Mouse (Mus musculus) liver, embryonic 13.5 days (tissue): ENCODE measurements around the gene Cog4. TPM values are rescaled to one million over a fixed set of nuclear protein-coding genes. Genes with fewer than 3 reads are reported as not detected.
"Not testable (repeated sequence)": the region's sequence is repeated elsewhere in the genome, so short reads cannot be mapped to it uniquely, and the experiment has no call there.

Experiments
- ATAC-seq: fragments of 200-750 bp; cut with Nextera tagmentation; 2 replicates; pipeline ENCODE4 v1.8.0; 2017; ENCODE audit warnings: low read depth, mild to moderate bottlenecking, moderate number of reproducible peaks, moderate library complexity
- DNase-seq: peaks from one replicate; pipeline ENCODE4 v3.0.0; 2022
- H3K27ac ChIP-seq: fragments of 300-500 bp; sonication (generic); 2 replicates; pipeline ENCODE4 v1.5.1; 2015; ENCODE audit warnings: moderate library complexity, mild to moderate bottlenecking, inconsistent platforms
- H3K27me3 ChIP-seq: fragments of 300-500 bp; sonication (generic); 2 replicates; pipeline ENCODE4 v1.6.1; 2015; ENCODE audit warnings: mild to moderate bottlenecking, inconsistent platforms
- H3K36me3 ChIP-seq: fragments of 300-500 bp; sonication (generic); 2 replicates; pipeline ENCODE4 v1.6.1; 2015; ENCODE audit warnings: mild to moderate bottlenecking, inconsistent platforms
- H3K4me1 ChIP-seq: fragments of 300-500 bp; sonication (generic); replicated peaks from 2 replicates; pipeline ENCODE4 v1.6.1; 2015; ENCODE audit warnings: inconsistent platforms
- H3K4me2 ChIP-seq: fragments of 300-500 bp; sonication (generic); 2 replicates; pipeline ENCODE4 v1.6.1; 2015; ENCODE audit warnings: inconsistent platforms, mild to moderate bottlenecking, moderate library complexity
- H3K4me3 ChIP-seq: fragments of 300-500 bp; sonication (generic); replicated peaks from 2 replicates; pipeline ENCODE4 v1.5.1; 2015; ENCODE audit warnings: mild to moderate bottlenecking, inconsistent platforms
- H3K9ac ChIP-seq: fragments of 300-500 bp; sonication (generic); 2 replicates; pipeline ENCODE4 v1.6.1; 2015; ENCODE audit warnings: mild to moderate bottlenecking, inconsistent platforms
- H3K9me3 ChIP-seq: fragments of 300-500 bp; sonication (generic); replicated peaks from 2 replicates; pipeline ENCODE4 v1.6.1; 2016; ENCODE audit warnings: inconsistent platforms
- WGBS: fragments of 180-500 bp; shearing (Covaris S2); methylation state at CpG from one replicate; pipeline ENCODE4 v1.1.7; 2015; ENCODE audit not compliant: insufficient replicate concordance; 5-methylcytosine and 5-hydroxymethylcytosine counted together
- polyA plus RNA-seq: library from polyadenylated mRNA; unstranded; fragments of >200 nt; fragmentation: Nextera tagmentation; extraction: Ambion mirVana; gene quantifications from 2 replicates; pipeline ENCODE4 v1.2.1, GENCODE M21; 2015

Cog4 gene
- polyA plus RNA-seq, 1 experiment from 2014 or later, result 32.0 TPM

DNA sequence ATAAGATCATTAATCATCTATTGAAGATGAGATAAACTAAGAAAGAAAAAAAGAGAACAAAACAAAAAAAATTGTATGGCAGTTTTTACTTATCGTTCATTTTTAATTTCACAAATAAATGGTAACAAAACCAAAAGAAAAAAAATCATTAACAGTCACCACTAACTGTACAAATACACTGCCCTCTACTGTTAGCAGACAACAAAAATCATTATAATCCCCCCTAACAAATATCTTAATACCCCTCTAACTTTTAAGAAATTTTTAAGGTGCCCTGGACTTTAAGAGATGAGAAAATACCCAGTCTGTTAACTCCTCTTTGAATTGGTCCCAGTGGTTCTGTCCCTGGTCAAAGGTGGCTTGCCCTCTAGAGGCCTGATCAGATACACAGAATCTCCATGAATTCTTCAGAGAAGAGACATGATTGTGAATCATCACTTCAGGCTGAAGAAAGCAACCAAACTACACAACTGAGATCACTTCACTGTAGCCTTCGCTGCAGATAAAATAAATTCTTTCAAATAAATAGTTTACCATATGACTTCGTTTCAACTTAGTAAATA is 4.3 kb upstream of the Cog4 start:
- peaks cover 75% of the 10 kb centered on the region for H3K36me3 ChIP-seq

DNA sequence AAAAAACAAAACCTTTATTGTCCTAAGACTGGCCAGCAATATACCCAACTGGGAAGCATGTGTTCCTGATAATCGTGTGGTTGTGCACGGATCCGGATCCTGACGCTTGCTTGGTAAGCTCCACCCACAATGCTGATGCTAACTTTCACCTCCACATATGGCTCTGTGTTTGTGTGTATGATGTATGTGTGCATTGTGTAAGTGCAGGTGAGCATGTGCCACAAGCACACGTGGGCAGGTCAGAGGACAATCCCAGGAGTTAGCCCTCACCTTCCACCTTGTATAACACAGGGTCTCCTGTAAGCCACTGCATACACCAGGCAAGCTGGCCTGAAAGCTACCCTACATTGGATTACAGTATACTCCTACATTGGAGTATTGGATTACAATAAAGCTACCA is 3.2 kb upstream of the Cog4 start:
- Histone ChIP-seq H3K4me3 (no peak overlapping the region), H3K27me3 (no peaks in the 10 kb centered on the region), H3K4me1 (peaks cover 34% of the 10 kb centered on the region), H3K27ac (no peak overlapping the region), H3K9me3 (no peaks in the 10 kb centered on the region), H3K9ac (no peak overlapping the region; the same call in 1 of the 2 replicates), H3K36me3 (peaks cover 63% of the 10 kb centered on the region), H3K4me2 (0 out of 2 replicates have a peak overlapping the region, but pooled peaks have one; percentile 89)
- 79% methylated on average over 5 of the region's 5 CpGs for WGBS
- ATAC-seq (no peak), DNase-seq (no peak)

More for the DNA sequence above, 4.3 kb upstream of the Cog4 start:
- Histone ChIP-seq H3K4me3 (no peak overlapping the region), H3K27ac (no peak overlapping the region), H3K9me3 (no peaks in the 10 kb centered on the region), H3K4me1 (peaks cover 27% of the 10 kb centered on the region), H3K4me2 (no peak overlapping the region), H3K9ac (no peak overlapping the region), H3K27me3 (no peaks in the 10 kb centered on the region)
- ATAC-seq (no peak), DNase-seq (no peak)
- 83% methylated on average over 3 of the region's 3 CpGs for WGBS

DNA sequence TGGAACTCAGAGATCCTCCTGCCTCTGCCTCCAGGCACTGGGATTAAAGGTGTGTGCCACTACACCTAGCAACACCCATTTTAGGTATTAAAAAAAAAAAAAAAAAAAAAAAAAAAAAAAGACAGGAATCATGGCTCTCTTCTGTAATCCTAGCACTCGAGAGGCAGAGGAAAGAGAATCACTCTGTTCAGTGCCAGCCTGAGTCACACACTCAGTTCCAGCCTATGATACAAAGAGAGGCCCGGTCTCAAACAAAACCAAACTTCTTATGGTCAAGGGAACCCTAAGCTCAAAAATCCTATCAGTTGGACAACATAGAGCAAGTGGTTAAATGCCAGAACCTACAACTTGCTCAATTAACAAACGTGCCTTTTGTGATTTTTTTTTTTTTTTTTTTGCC is 1.5 kb upstream of the Cog4 start:
- Histone ChIP-seq H3K9ac (peak overlapping the region; percentile 93), H3K9me3 (no peaks in the 10 kb centered on the region), H3K4me2 (peak overlapping the region; percentile 89), H3K27ac (no peak overlapping the region), H3K27me3 (no peaks in the 10 kb centered on the region), H3K4me3 (peak overlapping the region; percentile 83), H3K36me3 (peaks cover 52% of the 10 kb centered on the region), H3K4me1 (peaks cover 43% of the 10 kb centered on the region)
- ATAC-seq (no peak), DNase-seq (no peak)
- 60% methylated on average over 3 of the region's 3 CpGs for WGBS

DNA sequence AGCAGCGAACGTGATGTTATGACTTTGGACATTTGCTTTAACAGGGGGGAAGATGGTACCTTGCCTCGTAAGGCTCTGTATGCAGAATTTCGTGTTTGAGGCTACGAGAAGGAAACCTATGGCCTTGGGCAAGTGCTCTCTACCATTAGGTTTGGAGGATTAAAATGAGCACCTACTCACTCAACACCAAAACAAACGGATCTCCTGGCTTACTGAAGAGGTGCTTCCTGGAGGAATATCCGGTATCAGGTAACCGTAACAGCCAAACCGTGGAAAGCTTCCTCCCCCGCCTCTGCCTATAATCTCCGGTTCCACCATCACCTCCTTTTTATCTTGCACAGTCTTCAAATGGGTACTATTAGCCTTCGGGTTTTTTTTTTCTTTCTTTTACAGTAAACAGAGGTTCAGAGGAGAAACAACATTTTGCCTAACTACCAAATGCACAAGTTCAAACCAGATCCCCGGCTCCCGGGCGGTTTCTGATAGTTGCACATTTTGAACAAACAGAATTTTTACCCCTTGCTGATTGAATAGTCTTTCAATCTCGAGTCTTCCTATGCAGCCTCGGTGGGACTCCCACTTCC is 487 bp upstream of the Cog4 start:
- peak; percentile 7; the same call in 1 of the 2 replicates for ATAC-seq
- H3K4me2 ChIP-seq, result peak overlapping the region; percentile 89
- peaks cover 43% of the 10 kb centered on the region for H3K4me1 ChIP-seq
- H3K4me3 ChIP-seq, result peak overlapping the region; percentile 83
- H3K9ac ChIP-seq, result peak overlapping the region; percentile 93
- no peaks in the 10 kb centered on the region for H3K27me3 ChIP-seq
- no peaks in the 10 kb centered on the region for H3K9me3 ChIP-seq
- DNase-seq, result no peak
- 2% methylated on average over 17 of the region's 17 CpGs for WGBS
- H3K27ac ChIP-seq, result peak overlapping the region; percentile 83
- H3K36me3 ChIP-seq, result peaks cover 52% of the 10 kb centered on the region

DNA sequence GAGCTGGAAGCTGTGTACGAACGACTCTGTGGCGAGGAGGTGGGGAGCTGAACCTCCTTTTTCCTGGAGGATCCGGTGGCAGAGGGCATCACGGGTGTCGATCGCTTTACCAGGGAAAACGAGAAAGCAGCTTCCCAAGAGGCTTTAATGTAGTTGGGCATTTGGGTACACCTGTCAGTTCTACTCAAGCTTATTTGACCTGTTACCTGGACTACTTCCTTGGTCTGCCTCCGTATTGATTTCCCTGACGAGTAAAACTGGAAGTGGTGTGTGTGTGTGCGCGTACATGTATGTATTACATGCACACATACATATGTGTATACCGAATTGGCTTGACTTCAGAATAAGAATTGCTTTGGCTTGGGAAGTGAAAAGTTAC is 760 bp downstream of the Cog4 start:
- ATAC-seq, result peak; percentile 37
- no peak for DNase-seq
- H3K4me1 ChIP-seq, result peaks cover 41% of the 10 kb centered on the region
- peak overlapping the region; percentile 83 for H3K4me3 ChIP-seq
- H3K36me3 ChIP-seq, result peaks cover 53% of the 10 kb centered on the region
- H3K9ac ChIP-seq, result peak overlapping the region; percentile 93
- under 1% methylated on average over 13 of the region's 13 CpGs for WGBS
- no peaks in the 10 kb centered on the region for H3K9me3 ChIP-seq
- H3K4me2 ChIP-seq, result peak overlapping the region; percentile 87
- no peaks in the 10 kb centered on the region for H3K27me3 ChIP-seq
- peak overlapping the region; percentile 83 for H3K27ac ChIP-seq

DNA sequence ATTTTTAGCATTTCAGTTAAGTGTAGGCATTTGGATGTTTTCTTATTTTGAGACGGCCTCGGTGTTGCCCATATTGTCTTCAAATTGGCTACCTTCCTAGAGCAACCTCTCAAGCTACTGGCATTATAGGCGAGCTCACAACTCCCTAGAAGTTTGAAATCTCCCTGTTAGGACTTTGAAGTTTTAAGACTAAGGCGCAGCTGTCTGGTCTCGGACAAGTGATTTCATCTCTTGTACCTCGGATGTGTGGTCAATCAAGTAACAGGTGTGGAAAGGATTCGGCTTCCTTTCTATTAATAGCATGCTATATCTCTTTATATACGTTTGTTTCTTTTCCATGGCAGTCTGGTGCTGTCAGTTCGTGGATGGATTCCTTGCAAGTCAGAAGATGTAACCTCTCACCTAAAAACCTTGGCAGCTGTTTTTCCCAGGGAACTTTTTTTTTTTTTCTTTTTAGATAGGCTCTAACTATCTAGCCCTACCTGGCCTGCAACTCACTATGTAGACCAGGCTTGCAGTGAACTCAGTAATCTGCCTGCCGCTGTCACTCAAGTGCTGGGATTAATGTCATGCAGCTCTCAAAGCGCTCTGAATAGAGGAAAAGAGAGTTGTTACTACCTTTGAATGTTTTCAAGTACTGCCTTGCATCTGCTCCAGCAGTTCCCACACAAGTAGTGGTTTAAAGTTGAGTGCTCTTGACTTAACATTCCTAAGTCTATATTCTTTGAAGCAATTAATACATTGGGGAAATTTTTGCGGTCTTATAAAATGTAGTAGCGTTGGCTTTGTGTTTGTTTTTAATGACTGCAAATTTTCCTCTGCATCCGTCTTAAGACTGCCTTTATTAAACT is 1.5 kb downstream of the Cog4 start:
- Histone ChIP-seq H3K4me2 (peak overlapping the region; percentile 87), H3K27ac (peak overlapping the region; percentile 83), H3K27me3 (no peaks in the 10 kb centered on the region), H3K4me3 (peak overlapping the region; percentile 83), H3K4me1 (peaks cover 41% of the 10 kb centered on the region), H3K9me3 (no peaks in the 10 kb centered on the region), H3K36me3 (peaks cover 53% of the 10 kb centered on the region), H3K9ac (peak overlapping the region; percentile 93)
- ATAC-seq (no peak), DNase-seq (no peak)
- 43% methylated on average over 14 of the region's 14 CpGs for WGBS

DNA sequence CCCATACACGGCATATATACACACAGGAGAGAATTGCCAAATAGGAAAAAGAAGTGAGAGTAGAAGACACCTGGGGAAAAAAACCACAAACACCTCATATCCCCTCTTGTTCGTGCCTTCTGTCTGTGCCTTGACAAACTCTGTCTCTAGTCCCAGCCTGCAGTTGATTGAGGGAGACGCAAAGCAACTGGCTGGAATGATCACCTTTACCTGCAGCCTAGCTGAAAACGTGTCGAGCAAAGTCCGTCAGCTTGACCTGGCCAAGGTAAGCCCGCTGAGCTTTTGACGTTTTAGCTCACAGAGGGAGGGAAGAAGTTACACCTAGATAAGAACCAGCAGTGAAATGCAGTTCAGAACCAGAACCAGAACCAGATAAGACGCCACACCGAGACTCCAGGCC is 4.8 kb downstream of the Cog4 start:
- H3K27ac ChIP-seq, result no peak overlapping the region
- H3K9me3 ChIP-seq, result no peaks in the 10 kb centered on the region
- ATAC-seq (no peak), DNase-seq (no peak)
- 87% methylated on average over 10 of the region's 10 CpGs for WGBS
- no peak overlapping the region for H3K9ac ChIP-seq
- no peaks in the 10 kb centered on the region for H3K27me3 ChIP-seq
- no peak overlapping the region for H3K4me2 ChIP-seq
- H3K36me3 ChIP-seq, result peaks cover 67% of the 10 kb centered on the region
- no peak overlapping the region for H3K4me3 ChIP-seq
- peaks cover 16% of the 10 kb centered on the region for H3K4me1 ChIP-seq

DNA sequence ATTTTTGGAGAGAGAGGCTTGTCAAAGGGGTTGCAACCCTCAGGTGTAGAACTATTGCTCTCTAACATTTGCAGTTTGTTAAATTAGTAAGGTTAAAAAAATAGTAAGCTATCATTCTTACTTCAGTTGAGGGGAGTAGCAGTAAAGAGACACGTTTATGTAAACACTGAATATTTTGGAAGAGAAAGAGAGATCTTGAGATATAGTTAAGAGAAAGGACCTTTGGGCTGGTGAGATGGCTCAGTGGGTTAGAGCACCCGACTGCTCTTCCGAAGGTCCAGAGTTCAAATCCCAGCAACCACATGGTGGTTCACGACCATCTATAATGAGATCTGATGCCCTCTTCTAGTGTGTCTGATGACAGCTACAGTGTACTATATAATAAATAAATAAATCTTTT is 9.7 kb downstream of the Cog4 start:
- not testable (repeated sequence) for H3K9ac ChIP-seq, H3K4me3 ChIP-seq, DNase-seq, H3K27me3 ChIP-seq, H3K4me1 ChIP-seq, H3K9me3 ChIP-seq, H3K4me2 ChIP-seq, ATAC-seq, H3K27ac ChIP-seq
- peaks cover 95% of the 10 kb centered on the region for H3K36me3 ChIP-seq
- WGBS, result 82% methylated on average over 4 of the region's 4 CpGs

DNA sequence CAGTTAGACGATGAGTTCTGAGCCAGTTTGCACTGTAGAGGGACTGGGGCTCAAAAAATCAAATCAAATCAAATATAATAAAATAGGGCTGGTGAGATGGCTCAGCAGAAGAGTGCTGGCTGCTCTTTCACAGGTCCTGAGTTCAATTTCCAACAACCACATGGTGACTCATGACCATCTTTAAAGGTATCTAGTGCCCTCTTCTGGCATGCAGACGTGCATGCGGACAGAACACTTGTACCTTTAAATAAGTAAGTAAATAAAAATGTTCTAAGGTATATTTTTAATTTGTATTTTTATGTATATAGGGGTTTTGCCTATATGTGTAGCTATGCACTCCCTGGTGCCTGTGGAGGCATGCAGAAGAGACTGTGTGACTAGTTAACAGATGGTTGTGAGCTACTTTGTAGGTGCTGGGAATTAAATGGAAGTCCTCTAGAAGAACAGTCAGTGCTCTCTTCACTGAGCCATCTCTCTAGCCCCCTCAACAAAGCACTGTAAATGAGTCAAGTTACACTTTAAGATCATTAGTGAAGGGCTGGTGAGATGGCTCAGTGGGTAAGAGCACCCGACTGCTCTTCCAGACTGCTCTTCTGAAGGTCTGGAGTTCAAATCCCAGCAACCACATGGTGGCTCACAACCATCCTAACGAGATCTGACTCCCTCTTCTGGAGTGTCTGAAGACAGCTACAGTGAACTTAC is 10.5 kb downstream of the Cog4 start:
- Histone ChIP-seq H3K9me3 (no peaks in the 10 kb centered on the region), H3K4me3 (no peak overlapping the region), H3K27ac (no peak overlapping the region), H3K9ac (no peak overlapping the region), H3K36me3 (peaks cover 95% of the 10 kb centered on the region), H3K4me1 (no peaks in the 10 kb centered on the region), H3K27me3 (no peaks in the 10 kb centered on the region), H3K4me2 (no peak overlapping the region)
- ATAC-seq (no peak), DNase-seq (no peak)
- 83% methylated on average over 5 of the region's 5 CpGs for WGBS

DNA sequence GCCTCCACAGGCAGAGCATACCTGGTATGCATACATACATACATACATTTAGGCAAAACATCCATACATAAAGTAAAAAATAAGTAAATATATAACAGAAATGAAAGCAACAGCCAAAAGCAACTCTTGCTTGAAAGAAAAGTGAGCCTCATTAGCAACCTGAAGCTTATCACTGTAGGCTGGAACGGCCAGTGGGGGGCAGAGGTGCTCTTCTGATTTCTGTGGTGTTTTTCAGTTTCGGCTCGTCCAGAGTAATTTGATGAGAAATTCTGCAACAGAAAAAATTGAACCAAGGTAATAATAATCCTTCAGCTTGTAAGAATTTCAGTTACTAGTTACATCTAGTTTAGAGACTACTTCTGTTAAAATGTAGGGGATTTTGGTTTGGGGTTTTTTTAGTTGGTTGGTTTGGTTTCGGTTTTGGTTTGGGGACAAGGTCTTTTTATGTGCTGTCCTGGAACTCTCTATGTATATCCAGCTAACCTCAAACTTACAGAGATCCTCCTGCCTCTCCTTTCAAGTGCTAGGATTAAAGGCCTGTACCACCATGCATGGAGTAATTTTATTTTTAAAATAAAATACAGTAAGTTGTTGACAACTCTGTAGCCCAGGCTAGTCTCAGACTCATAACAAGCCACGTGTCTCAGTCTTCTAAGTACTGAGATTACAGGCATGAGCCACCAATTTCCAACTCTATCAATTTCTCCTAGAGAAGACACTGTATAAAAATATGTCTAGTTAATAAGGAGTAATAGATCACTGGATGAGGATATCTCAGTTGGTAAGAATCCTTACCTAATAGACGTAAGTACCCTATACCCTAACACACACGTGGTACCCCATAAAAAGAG is 13.5 kb downstream of the Cog4 start:
- no peak overlapping the region for H3K4me3 ChIP-seq
- DNase-seq (no peak), ATAC-seq (no peak)
- H3K9me3 ChIP-seq, result no peaks in the 10 kb centered on the region
- no peaks in the 10 kb centered on the region for H3K27me3 ChIP-seq
- peaks cover 95% of the 10 kb centered on the region for H3K36me3 ChIP-seq
- H3K4me1 ChIP-seq, result no peaks in the 10 kb centered on the region
- no peak overlapping the region for H3K4me2 ChIP-seq
- whole genome bisulfite sequencing, result 79% methylated on average over 7 of the region's 7 CpGs
- H3K27ac ChIP-seq, result no peak overlapping the region
- no peak overlapping the region for H3K9ac ChIP-seq
